ENCODE assay signal across 21 mouse cellular contexts in the genomic region with DNA sequence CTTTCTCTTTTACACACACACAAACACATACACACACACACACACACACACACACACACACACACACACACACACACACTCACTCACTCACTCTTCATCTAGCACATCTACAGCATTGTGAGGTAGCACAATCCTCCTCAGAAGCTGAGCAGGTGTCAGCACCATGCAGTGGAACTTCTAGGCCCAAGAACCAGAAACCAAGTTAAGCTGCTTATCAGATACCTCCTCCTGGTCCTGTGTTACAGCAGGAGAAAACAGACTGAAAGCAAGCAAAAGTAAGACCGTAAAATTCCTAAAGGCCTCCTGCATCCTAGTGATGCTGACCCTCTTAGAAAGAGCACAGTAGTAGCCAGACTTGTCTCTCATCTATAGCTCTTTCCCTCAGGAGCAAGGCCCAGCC.
"Had no signal": no experiment of that assay in that cellular context is flagged by ENCODE, and none has a peak within 500 bp of the region (broad histone marks: within the 10 kb centered on the region; RNA-seq: fewer than 3 reads in every experiment).

No protein-coding gene starts in this region.

- H3K4me3 ChIP-seq: intestine, embryonic 15.5 days; kidney, embryonic 15.5 days; left cerebral cortex, adult 2 months; midbrain, embryonic 10.5 days; midbrain, embryonic 13.5 days; myocyte; stomach, embryonic 15.5 days had no signal

- H3K9ac ChIP-seq: intestine, embryonic 15.5 days; kidney, embryonic 15.5 days; liver, embryonic 14.5 days; midbrain, embryonic 13.5 days; stomach, embryonic 15.5 days had no signal

- ATAC-seq: intestine, embryonic 15.5 days; midbrain, embryonic 13.5 days; midbrain, embryonic 16.5 days had no signal

- DNase-seq: kidney, adult 11 months; kidney, adult 8-10 months; kidney, postnatal 10 days; kidney, postnatal 36 days; layer of hippocampus, postnatal 36 days; lung, adult 2 months; lung, postnatal 14 days; lung, postnatal 4 days; right cerebral cortex, adult 18-20 months; right cerebral cortex, postnatal 25 days; spleen, adult 18-20 months; thymus, postnatal 25 days had no signal

- H3K27ac ChIP-seq: intestine, embryonic 15.5 days; kidney, embryonic 15.5 days; left cerebral cortex, adult 2 months; liver, embryonic 14.5 days; midbrain, embryonic 10.5 days; midbrain, embryonic 13.5 days; stomach, embryonic 15.5 days had no signal

- H3K27me3 ChIP-seq: intestine, embryonic 15.5 days; kidney, embryonic 15.5 days; midbrain, embryonic 13.5 days; stomach, embryonic 15.5 days had no signal

- H3K4me2 ChIP-seq: intestine, embryonic 15.5 days; kidney, embryonic 15.5 days; midbrain, embryonic 13.5 days; stomach, embryonic 15.5 days had no signal

- H3K4me1 ChIP-seq: intestine, embryonic 15.5 days; kidney, embryonic 15.5 days; midbrain, embryonic 10.5 days; stomach, embryonic 15.5 days had no signal

- H3K9me3 ChIP-seq: intestine, embryonic 15.5 days; kidney, embryonic 15.5 days; stomach, embryonic 15.5 days had no signal

- H3K36me3 ChIP-seq: intestine, embryonic 15.5 days; stomach, embryonic 15.5 days had no signal
